Mouse (Mus musculus): ENCODE measurements around the gene Gpx4. TPM values are rescaled to one million over a fixed set of nuclear protein-coding genes. Genes with fewer than 3 reads are reported as not detected.

Gpx4 gene
- 888 and 964 TPM in 2 replicates for polyA plus RNA-seq (2012; rRNA removed)

DNA sequence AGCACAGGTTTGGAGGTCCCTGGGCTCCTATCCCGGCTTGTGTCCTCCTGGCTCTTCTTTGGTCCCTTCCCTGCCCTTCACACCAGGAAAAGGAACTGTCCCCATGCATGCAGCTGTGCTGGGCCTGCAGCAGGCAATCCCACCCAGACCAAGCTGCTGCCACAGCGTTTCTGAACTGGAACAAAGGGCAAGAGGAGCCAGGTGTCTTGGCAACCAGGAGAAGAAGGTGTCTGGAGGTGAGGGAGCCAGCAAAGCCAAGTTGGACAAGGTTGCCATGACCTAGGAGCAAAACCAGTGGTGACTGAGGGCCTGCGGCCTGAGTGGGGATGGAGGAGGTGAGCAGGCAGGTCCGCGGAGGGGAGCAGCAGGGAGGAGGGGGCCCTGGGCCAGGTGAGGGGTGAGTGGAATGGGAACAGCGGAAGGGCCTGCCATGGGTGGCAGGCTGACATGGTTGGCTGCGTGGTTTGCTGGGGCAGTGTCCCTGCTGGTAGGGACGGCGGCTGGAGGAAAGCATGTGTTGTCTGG is at the start of gene Gpx4:
TSS of gene Gpx4 (plus strand) at position 126 of the 525 bp plus-strand sequence.
- no peak for TF ChIP-seq POLR2A (IDR thresholded peaks at IDR 0.05; ENCODE audit: borderline replicate concordance, insufficient read depth, low read length)
- no peak for TF ChIP-seq CTCF (IDR thresholded peaks at IDR 0.05; ENCODE audit: borderline replicate concordance, insufficient read depth, low read depth, low read length)
- H3K4me1 ChIP-seq (ENCODE audit: control insufficient read depth, insufficient read depth, low read length), result no peaks in the 10 kb centered on the region
- H3K4me3 ChIP-seq (replicated peaks; ENCODE audit: insufficient read depth, low read depth, low read length), result no peak within 1 kb of the TSS
- H3K27me3 ChIP-seq (ENCODE audit: control insufficient read depth, insufficient read depth, low read length), result no peaks in the 10 kb centered on the region
- no peak for DNase-seq
- no peak within 1 kb of the TSS for H3K27ac ChIP-seq (ENCODE audit: insufficient read depth, low read length)
- 57% methylated on average over 9 of the region's 9 CpGs for WGBS

DNA sequence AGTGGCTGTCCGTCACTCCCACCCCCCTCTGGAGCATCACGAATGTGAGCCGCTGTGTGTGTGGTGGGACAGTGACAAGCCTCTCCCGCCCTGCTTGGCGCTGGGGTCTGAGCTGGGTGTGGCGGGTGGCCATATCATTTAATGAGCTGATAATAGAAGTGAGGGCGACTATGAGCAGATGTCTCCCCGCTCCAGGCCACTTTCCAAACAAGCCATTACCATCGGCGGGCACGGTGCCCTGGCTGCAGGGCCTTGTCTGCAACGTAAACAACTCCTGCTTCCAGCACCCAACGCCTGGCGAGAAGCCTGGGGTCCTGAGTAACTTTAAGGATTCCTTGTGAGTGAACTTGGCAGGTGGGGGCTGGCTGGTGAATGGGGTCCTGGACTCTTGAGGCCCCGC is 49.1 kb upstream of the Gpx4 start:
- peak overlapping the region; percentile 74 for H3K4me3 ChIP-seq (replicated peaks; ENCODE audit: insufficient read depth, low read depth, low read length)
- 3% methylated on average over 15 of the region's 15 CpGs for WGBS
- H3K27ac ChIP-seq (ENCODE audit: insufficient read depth, low read length), result no peak overlapping the region
- no peak for TF ChIP-seq CTCF (IDR thresholded peaks at IDR 0.05; ENCODE audit: borderline replicate concordance, insufficient read depth, low read depth, low read length)
- no peak for TF ChIP-seq POLR2A (IDR thresholded peaks at IDR 0.05; ENCODE audit: borderline replicate concordance, insufficient read depth, low read length)
- H3K4me1 ChIP-seq (ENCODE audit: control insufficient read depth, insufficient read depth, low read length), result no peaks in the 10 kb centered on the region
- DNase-seq, result peak; percentile 77
- H3K27me3 ChIP-seq (ENCODE audit: control insufficient read depth, insufficient read depth, low read length), result no peaks in the 10 kb centered on the region

- WGBS, result 87% methylated on average over 9 of the region's 9 CpGs
- no peaks in the 10 kb centered on the region for H3K27me3 ChIP-seq (ENCODE audit: control insufficient read depth, insufficient read depth, low read length)
- no peak overlapping the region for H3K4me3 ChIP-seq (replicated peaks; ENCODE audit: insufficient read depth, low read depth, low read length)
- H3K27ac ChIP-seq (ENCODE audit: insufficient read depth, low read length), result no peak overlapping the region
- no peaks in the 10 kb centered on the region for H3K4me1 ChIP-seq (ENCODE audit: control insufficient read depth, insufficient read depth, low read length)
- TF ChIP-seq CTCF (IDR thresholded peaks at IDR 0.05; ENCODE audit: borderline replicate concordance, insufficient read depth, low read depth, low read length) (no peak), POLR2A (IDR thresholded peaks at IDR 0.05; ENCODE audit: borderline replicate concordance, insufficient read depth, low read length) (no peak)
- no peak for DNase-seq
Observed at GRCm38 (mm10) chr10:80001945-80002344, 45.0 kb upstream of the Gpx4 start.

- no peak overlapping the region for H3K4me3 ChIP-seq (replicated peaks; ENCODE audit: insufficient read depth, low read depth, low read length)
- H3K27ac ChIP-seq (ENCODE audit: insufficient read depth, low read length), result no peak overlapping the region
- H3K27me3 ChIP-seq (ENCODE audit: control insufficient read depth, insufficient read depth, low read length), result no peaks in the 10 kb centered on the region
- no peaks in the 10 kb centered on the region for H3K4me1 ChIP-seq (ENCODE audit: control insufficient read depth, insufficient read depth, low read length)
- TF ChIP-seq POLR2A (IDR thresholded peaks at IDR 0.05; ENCODE audit: borderline replicate concordance, insufficient read depth, low read length) (no peak), CTCF (IDR thresholded peaks at IDR 0.05; ENCODE audit: borderline replicate concordance, insufficient read depth, low read depth, low read length) (no peak)
- DNase-seq, result no peak
- 44% methylated on average over 21 of the region's 21 CpGs for WGBS
Observed at GRCm38 (mm10) chr10:80002829-80003228, 44.1 kb upstream of the Gpx4 start.

DNA sequence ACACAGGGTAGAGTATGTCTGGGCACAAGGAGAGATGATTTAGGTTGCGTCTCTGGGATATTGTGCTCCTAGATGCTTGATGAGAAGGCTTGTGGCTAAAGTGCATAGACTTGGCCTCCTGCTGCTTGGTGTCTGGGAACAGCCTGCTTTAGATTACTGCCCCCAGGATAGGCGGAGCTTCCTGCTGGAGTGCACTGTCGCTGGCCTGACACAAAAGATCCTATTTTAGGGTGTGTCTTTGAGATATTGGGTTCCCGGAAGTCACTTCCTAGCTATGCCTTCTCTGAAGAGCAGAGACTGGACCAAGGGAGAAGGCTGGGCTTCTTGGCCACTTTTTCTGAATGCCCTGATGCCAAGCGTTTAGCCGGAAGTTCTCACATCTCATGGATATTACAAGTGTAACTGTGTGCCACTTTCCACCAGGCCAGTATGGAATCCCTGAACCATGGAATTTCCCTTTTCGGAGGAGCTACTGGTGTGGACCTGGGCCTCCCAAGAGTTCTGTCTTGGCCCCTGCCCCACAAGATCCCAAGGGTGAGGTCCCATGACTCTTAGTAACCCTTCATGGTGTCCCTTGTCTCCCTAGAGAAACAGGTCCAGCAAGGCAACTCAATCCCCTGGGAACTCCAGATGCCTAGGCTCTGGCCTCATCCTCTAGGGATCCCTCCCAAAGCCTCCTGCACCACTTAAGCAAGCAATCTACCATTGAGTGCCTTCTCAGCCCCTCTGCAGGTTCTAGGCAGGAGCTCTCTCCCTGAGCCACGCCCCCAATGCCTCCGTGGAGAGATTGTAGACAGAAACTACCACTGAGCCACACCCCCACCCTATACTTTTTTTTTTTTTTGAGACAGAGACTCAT is 43.4 kb upstream of the Gpx4 start:
- H3K4me1 ChIP-seq (ENCODE audit: control insufficient read depth, insufficient read depth, low read length), result no peaks in the 10 kb centered on the region
- DNase-seq, result no peak
- H3K4me3 ChIP-seq (replicated peaks; ENCODE audit: insufficient read depth, low read depth, low read length), result no peak overlapping the region
- H3K27me3 ChIP-seq (ENCODE audit: control insufficient read depth, insufficient read depth, low read length), result no peaks in the 10 kb centered on the region
- no peak overlapping the region for H3K27ac ChIP-seq (ENCODE audit: insufficient read depth, low read length)
- WGBS, result 66% methylated on average over 9 of the region's 9 CpGs
- TF ChIP-seq POLR2A (IDR thresholded peaks at IDR 0.05; ENCODE audit: borderline replicate concordance, insufficient read depth, low read length) (no peak), CTCF (IDR thresholded peaks at IDR 0.05; ENCODE audit: borderline replicate concordance, insufficient read depth, low read depth, low read length) (no peak)

GRCm38 (mm10) chr10:80004233-80004705 is 42.7 kb upstream of the Gpx4 start:
- Histone ChIP-seq H3K4me3 (replicated peaks; ENCODE audit: insufficient read depth, low read depth, low read length) (no peak overlapping the region), H3K4me1 (ENCODE audit: control insufficient read depth, insufficient read depth, low read length) (no peaks in the 10 kb centered on the region), H3K27me3 (ENCODE audit: control insufficient read depth, insufficient read depth, low read length) (no peaks in the 10 kb centered on the region), H3K27ac (ENCODE audit: insufficient read depth, low read length) (no peak overlapping the region)
- no peak for TF ChIP-seq POLR2A (IDR thresholded peaks at IDR 0.05; ENCODE audit: borderline replicate concordance, insufficient read depth, low read length)
- TF ChIP-seq CTCF (IDR thresholded peaks at IDR 0.05; ENCODE audit: borderline replicate concordance, insufficient read depth, low read depth, low read length), result no peak
- DNase-seq, result no peak
- 36% methylated on average over 8 of the region's 8 CpGs for WGBS

- no peaks in the 10 kb centered on the region for H3K27me3 ChIP-seq (ENCODE audit: control insufficient read depth, insufficient read depth, low read length)
- 90% methylated on average over 6 of the region's 6 CpGs for WGBS
- TF ChIP-seq CTCF (IDR thresholded peaks at IDR 0.05; ENCODE audit: borderline replicate concordance, insufficient read depth, low read depth, low read length) (no peak), POLR2A (IDR thresholded peaks at IDR 0.05; ENCODE audit: borderline replicate concordance, insufficient read depth, low read length) (no peak)
Observed at GRCm38 (mm10) chr10:80011740-80012139, 35.2 kb upstream of the Gpx4 start.

GRCm38 (mm10) chr10:80013609-80014008 is 33.4 kb upstream of the Gpx4 start:
- H3K4me3 ChIP-seq (replicated peaks; ENCODE audit: insufficient read depth, low read depth, low read length), result no peak overlapping the region
- no peak for TF ChIP-seq POLR2A (IDR thresholded peaks at IDR 0.05; ENCODE audit: borderline replicate concordance, insufficient read depth, low read length)
- no peak for TF ChIP-seq CTCF (IDR thresholded peaks at IDR 0.05; ENCODE audit: borderline replicate concordance, insufficient read depth, low read depth, low read length)
- no peak for DNase-seq
- WGBS, result 59% methylated on average over 25 of the region's 25 CpGs
- no peaks in the 10 kb centered on the region for H3K27me3 ChIP-seq (ENCODE audit: control insufficient read depth, insufficient read depth, low read length)
- H3K27ac ChIP-seq (ENCODE audit: insufficient read depth, low read length), result no peak overlapping the region
- H3K4me1 ChIP-seq (ENCODE audit: control insufficient read depth, insufficient read depth, low read length), result no peaks in the 10 kb centered on the region

More at GRCm38 (mm10) chr10:80011740-80012139, 35.2 kb upstream of the Gpx4 start:
- no peaks in the 10 kb centered on the region for H3K4me1 ChIP-seq (ENCODE audit: control insufficient read depth, insufficient read depth, low read length)
- H3K4me3 ChIP-seq (replicated peaks; ENCODE audit: insufficient read depth, low read depth, low read length), result no peak overlapping the region
- no peak for DNase-seq
- no peak overlapping the region for H3K27ac ChIP-seq (ENCODE audit: insufficient read depth, low read length)

Measured in cerebellum, adult 2 months (tissue).